Mouse (Mus musculus) thymus, adult 2 months (tissue): ENCODE measurements around the gene Rnf212. TPM values are rescaled to one million over a fixed set of nuclear protein-coding genes. Genes with fewer than 3 reads are reported as not detected.

ENCODE experiments used
- DNase-seq: peaks from one replicate; pipeline ENCODE4 v3.0.0; 2021
- H3K27ac ChIP-seq: fragments of 200-500 bp; 2 replicates; pipeline ENCODE4 v1.5.1; 2012; ENCODE audit warnings: low read length, control low read depth; ENCODE audit not compliant: control insufficient read depth, insufficient read depth
- H3K27me3 ChIP-seq: fragments of 200-500 bp; 2 replicates; pipeline ENCODE4 v1.6.1; 2012; ENCODE audit warnings: mild to moderate bottlenecking, low read length, moderate library complexity, mixed read lengths; ENCODE audit not compliant: control insufficient read depth, insufficient read depth
- H3K36me3 ChIP-seq: fragments of 200-500 bp; 2 replicates; pipeline ENCODE4 v1.6.1; 2012; ENCODE audit warnings: mild to moderate bottlenecking, low read length, moderate library complexity; ENCODE audit not compliant: control insufficient read depth, insufficient read depth
- H3K4me1 ChIP-seq: fragments of 200-500 bp; replicated peaks from 2 replicates; pipeline ENCODE4 v1.6.1; 2012; ENCODE audit warnings: low read length; ENCODE audit not compliant: control insufficient read depth, insufficient read depth
- H3K4me3 ChIP-seq: fragments of 200-500 bp; 2 replicates; pipeline ENCODE4 v1.5.1; 2012; ENCODE audit warnings: mild to moderate bottlenecking, low read length, control low read depth, moderate library complexity; ENCODE audit not compliant: control insufficient read depth, insufficient read depth
- CTCF ChIP-seq: fragments of 200-500 bp; IDR thresholded peaks from 2 replicates; pipeline ENCODE4 v1.5.1; 2012; ENCODE audit warnings: mild to moderate bottlenecking, control low read depth, low read length, moderate library complexity, borderline replicate concordance; ENCODE audit not compliant: control insufficient read depth, poor library complexity, insufficient read depth; ENCODE audit errors: extremely low read depth
- POLR2A ChIP-seq: fragments of 200-500 bp; IDR thresholded peaks from 2 replicates; pipeline ENCODE4 v1.6.1; 2012; ENCODE audit warnings: mild to moderate bottlenecking, low read length, control low read depth, moderate library complexity; ENCODE audit not compliant: control insufficient read depth, poor library complexity, insufficient read depth; ENCODE audit errors: extremely low read depth
- WGBS: fragments of 180-500 bp; shearing (Covaris S2); methylation state at CpG from one replicate; pipeline ENCODE4 v1.1.7; 2018; 5-methylcytosine and 5-hydroxymethylcytosine counted together
- polyA plus RNA-seq: library from polyadenylated mRNA; depleted of rRNA; stranded (reverse); fragments of >200 nt; gene quantifications from 2 replicates; pipeline ENCODE4 v1.2.3, GENCODE M21; 2012; rRNA removed

The Rnf212 gene
- polyA plus RNA-seq, 1 experiment, result 0.08 TPM

GRCm38 (mm10) chr5:108694352-108695261, 80.2 kb downstream of the Rnf212 start:
- TF ChIP-seq POLR2A (no peak), CTCF (no peak)
- Histone ChIP-seq H3K27me3 (no peaks in the 10 kb centered on the region), H3K4me3 (peak overlapping the region; percentile 56), H3K4me1 (peaks cover 11% of the 10 kb centered on the region), H3K27ac (no peak overlapping the region), H3K36me3 (no peaks in the 10 kb centered on the region)
- 1% methylated on average over 95 of the region's 99 CpGs for WGBS
- peak; percentile 37 for DNase-seq

- no peaks in the 10 kb centered on the region for H3K27me3 ChIP-seq
- DNase-seq, result peak; percentile 87
- H3K4me1 ChIP-seq, result peaks cover 11% of the 10 kb centered on the region
- H3K4me3 ChIP-seq, result peak overlapping the region; percentile 62
- H3K36me3 ChIP-seq, result no peaks in the 10 kb centered on the region
- under 1% methylated on average over 39 of the region's 43 CpGs for WGBS
- H3K27ac ChIP-seq, result no peak overlapping the region
- no peak for TF ChIP-seq CTCF
- TF ChIP-seq POLR2A, result no peak
Observed at GRCm38 (mm10) chr5:108693872-108694288, 80.9 kb downstream of the Rnf212 start.

- Histone ChIP-seq H3K36me3 (no peaks in the 10 kb centered on the region), H3K27ac (no peak within 1 kb of the TSS), H3K4me3 (peak within 1 kb of the TSS; percentile 25), H3K27me3 (no peaks in the 10 kb centered on the region), H3K4me1 (peaks cover 11% of the 10 kb centered on the region)
- DNase-seq, result peak; percentile 74
- TF ChIP-seq CTCF, result peak; percentile 42; the same call in 1 of the 2 replicates
- TF ChIP-seq POLR2A, result no peak
- WGBS, result 7% methylated on average over 18 of the region's 18 CpGs
Observed at GRCm38 (mm10) chr5:108692271-108692670, 82.5 kb downstream of the Rnf212 start, which contains the start of gene Fgfrl1. Gene Fgfrl1, plus strand, starts transcription at chr5:108692382.

- H3K4me1 ChIP-seq, result peaks cover 11% of the 10 kb centered on the region
- no peak overlapping the region for H3K4me3 ChIP-seq
- no peaks in the 10 kb centered on the region for H3K27me3 ChIP-seq
- no peaks in the 10 kb centered on the region for H3K36me3 ChIP-seq
- WGBS, result 63% methylated on average over 4 of the region's 4 CpGs
- TF ChIP-seq POLR2A (no peak), CTCF (no peak)
- DNase-seq, result no peak
- H3K27ac ChIP-seq, result no peak overlapping the region
Observed at GRCm38 (mm10) chr5:108691152-108691551, 83.6 kb downstream of the Rnf212 start.

- no peaks in the 10 kb centered on the region for H3K27me3 ChIP-seq
- TF ChIP-seq POLR2A (no peak), CTCF (no peak)
- H3K36me3 ChIP-seq, result no peaks in the 10 kb centered on the region
- no peak overlapping the region for H3K27ac ChIP-seq
- H3K4me1 ChIP-seq, result peaks cover 6% of the 10 kb centered on the region
- WGBS, result 87% methylated on average over 5 of the region's 5 CpGs
- H3K4me3 ChIP-seq, result no peak overlapping the region
- no peak for DNase-seq
Observed at GRCm38 (mm10) chr5:108689091-108689490, 85.7 kb downstream of the Rnf212 start.

- H3K36me3 ChIP-seq, result no peaks in the 10 kb centered on the region
- no peak for TF ChIP-seq POLR2A
- TF ChIP-seq CTCF, result no peak
- no peaks in the 10 kb centered on the region for H3K27me3 ChIP-seq
- H3K27ac ChIP-seq, result no peak overlapping the region
- WGBS, result 98% methylated on average over 6 of the region's 6 CpGs
- DNase-seq, result no peak
- no peaks in the 10 kb centered on the region for H3K4me1 ChIP-seq
- H3K4me3 ChIP-seq, result no peak overlapping the region
Observed at GRCm38 (mm10) chr5:108680871-108681270, 93.9 kb downstream of the Rnf212 start.

- no peaks in the 10 kb centered on the region for H3K4me1 ChIP-seq
- TF ChIP-seq CTCF (no peak), POLR2A (no peak)
- H3K27ac ChIP-seq, result no peak overlapping the region
- 81% methylated on average over 3 of the region's 3 CpGs for WGBS
- no peak for DNase-seq
- no peak overlapping the region for H3K4me3 ChIP-seq
- H3K27me3 ChIP-seq, result no peaks in the 10 kb centered on the region
- H3K36me3 ChIP-seq, result no peaks in the 10 kb centered on the region
Observed at GRCm38 (mm10) chr5:108679909-108680308, 94.9 kb downstream of the Rnf212 start.

Other genes starting within 250 kb of the Rnf212 start
- gene Cplx1, start 225.0 kb downstream of the Rnf212 start, polyA plus RNA-seq, result 0.27 and 0.29 TPM in 2 replicates
- gene Gak, start 145.2 kb downstream of the Rnf212 start, polyA plus RNA-seq, result 158 and 164 TPM in 2 replicates
- gene Tmem175, start 145.2 kb downstream of the Rnf212 start, polyA plus RNA-seq, result 73.3 and 77.3 TPM in 2 replicates
- 34.6 and 35.4 TPM in 2 replicates for gene Idua, start 114.7 kb downstream of the Rnf212 start, polyA plus RNA-seq
- gene Dgkq, start 105.3 kb downstream of the Rnf212 start, polyA plus RNA-seq, result 39.5 and 45.0 TPM in 2 replicates
- gene Slc26a1, start 99.4 kb downstream of the Rnf212 start, polyA plus RNA-seq, result 0.44 and 0.87 TPM in 2 replicates
- 22.2 and 26.0 TPM in 2 replicates for gene Fgfrl1, start 82.6 kb downstream of the Rnf212 start, polyA plus RNA-seq
- gene Tmed11, start 20.4 kb upstream of the Rnf212 start, polyA plus RNA-seq, result not detected in 2 replicates
- gene Vmn2r8, start 33.9 kb upstream of the Rnf212 start, polyA plus RNA-seq, result not detected in 2 replicates
- gene Vmn2r9, start 77.6 kb upstream of the Rnf212 start, polyA plus RNA-seq, result not detected in 2 replicates
- not detected in 2 replicates for gene Vmn2r10, start 231.5 kb upstream of the Rnf212 start, polyA plus RNA-seq